Mouse (Mus musculus): Measurements from ENCODE around the gene Rabgef1. TPM values are rescaled to one million over a fixed set of nuclear protein-coding genes. Genes with fewer than 3 reads are reported as not detected.

The Rabgef1 gene
- polyA plus RNA-seq, 1 experiment from 2014 or later: 31.2 TPM

- WGBS (ENCODE audit: missing documents): 100% methylated on average over 2 of the region's 2 CpGs
- peaks cover 10% of the 10 kb centered on the region; the same call in 1 of the 2 replicates for H3K36me3 ChIP-seq (ENCODE audit: inconsistent target)
- no peaks in the 10 kb centered on the region for H3K79me2 ChIP-seq (ENCODE audit: inconsistent target)
- no peak overlapping the region for H3K4me3 ChIP-seq (ENCODE audit: inconsistent target)
- no peak overlapping the region for H3K27ac ChIP-seq
These were observed 17.3 kb upstream of the Rabgef1 start for GRCm38 (mm10) chr5:130154286-130154685.

GRCm38 (mm10) chr5:130158545-130158944 lies 13.1 kb upstream of the Rabgef1 start:
- Histone ChIP-seq H3K27ac (no peak overlapping the region), H3K79me2 (ENCODE audit: inconsistent target) (no peaks in the 10 kb centered on the region), H3K36me3 (ENCODE audit: inconsistent target) (no peaks in the 10 kb centered on the region), H3K4me3 (ENCODE audit: inconsistent target) (no peak overlapping the region)
- 88% methylated on average over 4 of the region's 4 CpGs for WGBS (ENCODE audit: missing documents)

GRCm38 (mm10) chr5:130159761-130160201 lies 11.8 kb upstream of the Rabgef1 start:
- no peak overlapping the region for H3K27ac ChIP-seq
- H3K4me3 ChIP-seq (ENCODE audit: inconsistent target): no peak overlapping the region
- 22% methylated on average over 7 of the region's 7 CpGs for WGBS (ENCODE audit: missing documents)
- no peaks in the 10 kb centered on the region for H3K36me3 ChIP-seq (ENCODE audit: inconsistent target)
- no peaks in the 10 kb centered on the region for H3K79me2 ChIP-seq (ENCODE audit: inconsistent target)

GRCm38 (mm10) chr5:130163670-130164069 lies 7.9 kb upstream of the Rabgef1 start:
- Histone ChIP-seq H3K36me3 (ENCODE audit: inconsistent target) (no peaks in the 10 kb centered on the region), H3K4me3 (ENCODE audit: inconsistent target) (no peak overlapping the region), H3K27ac (no peak overlapping the region), H3K79me2 (ENCODE audit: inconsistent target) (no peaks in the 10 kb centered on the region)
- WGBS (ENCODE audit: missing documents): 4% methylated on average over 7 of the region's 7 CpGs

- Histone ChIP-seq H3K27ac (no peak overlapping the region), H3K4me3 (ENCODE audit: inconsistent target) (no peak overlapping the region)
- WGBS (ENCODE audit: missing documents): 91% methylated on average over 4 of the region's 4 CpGs
These were observed 6.4 kb upstream of the Rabgef1 start for GRCm38 (mm10) chr5:130165213-130165612.

GRCm38 (mm10) chr5:130169109-130169508 lies 2.5 kb upstream of the Rabgef1 start:
- Histone ChIP-seq H3K79me2 (ENCODE audit: inconsistent target) (peaks cover 19% of the 10 kb centered on the region), H3K27ac (no peak overlapping the region), H3K36me3 (ENCODE audit: inconsistent target) (no peaks in the 10 kb centered on the region), H3K4me3 (ENCODE audit: inconsistent target) (no peak overlapping the region)
- WGBS (ENCODE audit: missing documents): 77% methylated on average over 6 of the region's 6 CpGs

More at GRCm38 (mm10) chr5:130165213-130165612, 6.4 kb upstream of the Rabgef1 start:
- Histone ChIP-seq H3K36me3 (ENCODE audit: inconsistent target) (no peaks in the 10 kb centered on the region), H3K79me2 (ENCODE audit: inconsistent target) (no peaks in the 10 kb centered on the region)

- Histone ChIP-seq H3K27ac (peak overlapping the region; percentile 84), H3K79me2 (ENCODE audit: inconsistent target) (peaks cover 37% of the 10 kb centered on the region), H3K36me3 (ENCODE audit: inconsistent target) (no peaks in the 10 kb centered on the region), H3K4me3 (ENCODE audit: inconsistent target) (peak overlapping the region; percentile 50)
- 22% methylated on average over 6 of the region's 6 CpGs for WGBS (ENCODE audit: missing documents)
These were observed 754 bp upstream of the Rabgef1 start for GRCm38 (mm10) chr5:130170666-130171422.

- H3K79me2 ChIP-seq (ENCODE audit: inconsistent target): peaks cover 49% of the 10 kb centered on the region
- WGBS (ENCODE audit: missing documents): under 1% methylated on average over 25 of the region's 46 CpGs
- H3K4me3 ChIP-seq (ENCODE audit: inconsistent target): peak overlapping the region; percentile 65
- peak overlapping the region; percentile 38 for H3K27ac ChIP-seq
- H3K36me3 ChIP-seq (ENCODE audit: inconsistent target): no peaks in the 10 kb centered on the region
These were observed 481 bp downstream of the Rabgef1 start for GRCm38 (mm10) chr5:130171956-130172601.

- WGBS (ENCODE audit: missing documents): 93% methylated on average over 4 of the region's 4 CpGs
These were observed 1.4 kb downstream of the Rabgef1 start for GRCm38 (mm10) chr5:130173012-130173411.

GRCm38 (mm10) chr5:130177871-130178270 lies 6.3 kb downstream of the Rabgef1 start:
- no peak overlapping the region for H3K4me3 ChIP-seq (ENCODE audit: inconsistent target)
- H3K27ac ChIP-seq: no peak overlapping the region
- WGBS (ENCODE audit: missing documents): 96% methylated on average over 4 of the region's 4 CpGs
- peaks cover 100% of the 10 kb centered on the region for H3K79me2 ChIP-seq (ENCODE audit: inconsistent target)
- H3K36me3 ChIP-seq (ENCODE audit: inconsistent target): no peaks in the 10 kb centered on the region

More at GRCm38 (mm10) chr5:130173012-130173411, 1.4 kb downstream of the Rabgef1 start:
- Histone ChIP-seq H3K27ac (0 out of 2 replicates have a peak overlapping the region, but pooled peaks have one; percentile 38), H3K36me3 (ENCODE audit: inconsistent target) (no peaks in the 10 kb centered on the region), H3K79me2 (ENCODE audit: inconsistent target) (peaks cover 59% of the 10 kb centered on the region), H3K4me3 (ENCODE audit: inconsistent target) (no peak overlapping the region)

GRCm38 (mm10) chr5:130180362-130180761 lies 8.8 kb downstream of the Rabgef1 start:
- 88% methylated on average over 7 of the region's 7 CpGs for WGBS (ENCODE audit: missing documents)
- no peak overlapping the region for H3K4me3 ChIP-seq (ENCODE audit: inconsistent target)
- peaks cover 100% of the 10 kb centered on the region for H3K79me2 ChIP-seq (ENCODE audit: inconsistent target)
- no peaks in the 10 kb centered on the region for H3K36me3 ChIP-seq (ENCODE audit: inconsistent target)
- no peak overlapping the region for H3K27ac ChIP-seq

- no peak overlapping the region for H3K27ac ChIP-seq
- H3K36me3 ChIP-seq (ENCODE audit: inconsistent target): no peaks in the 10 kb centered on the region
- WGBS (ENCODE audit: missing documents): 90% methylated on average over 6 of the region's 6 CpGs
- H3K79me2 ChIP-seq (ENCODE audit: inconsistent target): peaks cover 100% of the 10 kb centered on the region
- no peak overlapping the region for H3K4me3 ChIP-seq (ENCODE audit: inconsistent target)
These were observed 10.3 kb downstream of the Rabgef1 start for GRCm38 (mm10) chr5:130181740-130182540.

- Histone ChIP-seq H3K79me2 (ENCODE audit: inconsistent target) (peaks cover 100% of the 10 kb centered on the region), H3K27ac (no peak overlapping the region), H3K36me3 (ENCODE audit: inconsistent target) (peaks cover 3% of the 10 kb centered on the region; the same call in 1 of the 2 replicates), H3K4me3 (ENCODE audit: inconsistent target) (no peak overlapping the region)
- 100% methylated on average over 3 of the region's 3 CpGs for WGBS (ENCODE audit: missing documents)
These were observed 10.9 kb downstream of the Rabgef1 start for GRCm38 (mm10) chr5:130182541-130182821.

- H3K4me3 ChIP-seq (ENCODE audit: inconsistent target): no peak overlapping the region
- WGBS (ENCODE audit: missing documents): 93% methylated on average over 9 of the region's 9 CpGs
- H3K27ac ChIP-seq: no peak overlapping the region
- peaks cover 9% of the 10 kb centered on the region; the same call in 1 of the 2 replicates for H3K36me3 ChIP-seq (ENCODE audit: inconsistent target)
- peaks cover 85% of the 10 kb centered on the region for H3K79me2 ChIP-seq (ENCODE audit: inconsistent target)
These were observed 12.7 kb downstream of the Rabgef1 start for GRCm38 (mm10) chr5:130184193-130184856.

All from macrophage (primary cell).